Mouse (Mus musculus): Measurements from ENCODE around the gene Cers5.

DNA sequence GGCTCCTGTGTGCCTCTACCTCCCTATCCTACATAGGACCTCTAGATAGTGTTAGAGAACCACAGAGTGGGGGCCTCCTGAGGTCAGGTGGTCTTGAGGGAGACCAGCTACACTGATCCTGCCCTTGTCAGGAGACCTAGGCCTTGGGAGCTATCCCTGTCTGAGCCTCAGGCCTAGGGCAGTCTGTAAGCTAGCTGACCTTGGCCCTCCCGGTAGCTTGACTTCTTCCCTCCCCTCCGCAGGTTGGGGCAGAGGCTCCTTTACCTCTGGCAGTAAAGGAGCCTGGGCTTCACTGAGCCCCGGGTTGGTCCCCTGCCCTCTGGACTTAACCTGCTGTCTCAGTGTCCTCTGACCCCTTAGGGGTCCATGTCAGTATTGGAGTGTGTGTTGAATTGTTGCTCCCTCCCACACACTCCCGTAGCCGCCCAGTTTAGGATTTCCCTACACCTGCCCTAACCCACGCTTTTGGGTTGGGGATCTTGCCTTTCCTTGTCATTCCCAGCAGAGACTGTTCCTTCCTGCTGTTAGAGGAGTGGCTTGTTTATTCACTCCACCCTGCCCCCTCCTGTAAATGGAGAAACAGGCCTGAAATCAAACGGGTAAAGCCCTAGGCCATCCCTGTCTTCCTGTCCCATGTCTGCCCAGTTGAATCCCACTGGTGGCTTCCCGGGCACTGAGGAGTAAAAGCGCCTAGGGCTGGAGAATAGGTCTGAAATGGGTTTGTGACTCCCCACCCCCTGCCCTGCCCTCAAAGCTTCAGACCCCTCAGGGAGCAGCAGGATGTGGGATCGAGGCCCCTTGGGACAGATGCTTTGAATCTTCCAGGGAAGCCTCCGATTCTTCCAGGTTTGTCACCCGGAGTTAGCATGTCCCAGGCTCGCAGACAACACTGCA, 59.8 kb downstream of the Cers5 start:
- TF ChIP-seq CTCF (IDR thresholded peaks at IDR 0.05) (no peak), POLR2A (IDR thresholded peaks at IDR 0.05; ENCODE audit: insufficient read depth, low read depth, low read length) (no peak)

Measured in heart, adult 2 months (tissue).